Mouse (Mus musculus) E14TG2a.4 (cell line): ENCODE data around the gene Serpinf2.

Experiments used
- H3K27me3 ChIP-seq: 2 replicates; pipeline ENCODE4 v1.6.1; 2014; ENCODE audit warnings: low read length, control low read depth; ENCODE audit not compliant: insufficient read depth
- H3K36me3 ChIP-seq: 2 replicates; pipeline ENCODE4 v1.6.1; 2014; ENCODE audit warnings: low read length, control low read depth; ENCODE audit not compliant: insufficient read depth
- H3K4me1 ChIP-seq: replicated peaks from 2 replicates; pipeline ENCODE4 v1.6.1; 2014; ENCODE audit warnings: low read depth, low read length, control low read depth
- H3K4me3 ChIP-seq: replicated peaks from 2 replicates; pipeline ENCODE4 v1.5.1; 2014; ENCODE audit warnings: mild to moderate bottlenecking, low read length
- H3K9me3 ChIP-seq: 2 replicates; pipeline ENCODE4 v1.6.1; 2014; ENCODE audit warnings: low read length, control low read depth
- CTCF ChIP-seq: conservative IDR thresholded peaks from 2 replicates; pipeline ENCODE4 v1.5.1; 2014; ENCODE audit warnings: low read length
- NANOG ChIP-seq: IDR thresholded peaks from 2 replicates; pipeline ENCODE4 v1.6.1; 2014; ENCODE audit warnings: borderline replicate concordance, low read length, mixed read lengths
- POU5F1 ChIP-seq: IDR thresholded peaks from 2 replicates; pipeline ENCODE4 v1.6.1; 2014; ENCODE audit warnings: low read length, borderline replicate concordance

Gene Serpinf2

GRCm38 (mm10) chr11:75453991-75454930 lies 14.9 kb upstream of the Serpinf2 start, which contains the start of gene Wdr81:
TSS of gene Wdr81 (minus strand) at chr11:75454717.
- no peak for TF ChIP-seq POU5F1
- 0 out of 2 replicates have a peak, but pooled peaks have one; percentile 9 for TF ChIP-seq CTCF
- no peak for TF ChIP-seq NANOG
- Histone ChIP-seq H3K36me3 (peaks cover 32% of the 10 kb centered on the region), H3K4me1 (peaks cover 69% of the 10 kb centered on the region), H3K9me3 (no peaks in the 10 kb centered on the region), H3K27me3 (peaks cover 38% of the 10 kb centered on the region), H3K4me3 (peak within 1 kb of the TSS; percentile 81)

GRCm38 (mm10) chr11:75452812-75453557 lies 13.6 kb upstream of the Serpinf2 start:
- peaks cover 45% of the 10 kb centered on the region for H3K36me3 ChIP-seq
- H3K9me3 ChIP-seq, result no peaks in the 10 kb centered on the region
- TF ChIP-seq CTCF, result no peak
- peak overlapping the region; percentile 81; the same call in 1 of the 2 replicates for H3K4me3 ChIP-seq
- H3K4me1 ChIP-seq, result peaks cover 57% of the 10 kb centered on the region
- H3K27me3 ChIP-seq, result peaks cover 42% of the 10 kb centered on the region

- Histone ChIP-seq H3K27me3 (peaks cover 43% of the 10 kb centered on the region), H3K4me1 (peaks cover 49% of the 10 kb centered on the region), H3K4me3 (no peak overlapping the region), H3K36me3 (peaks cover 54% of the 10 kb centered on the region), H3K9me3 (no peaks in the 10 kb centered on the region)
- no peak for TF ChIP-seq CTCF
- TF ChIP-seq POU5F1, result no peak
Measured at GRCm38 (mm10) chr11:75452081-75452480, 12.7 kb upstream of the Serpinf2 start.

DNA sequence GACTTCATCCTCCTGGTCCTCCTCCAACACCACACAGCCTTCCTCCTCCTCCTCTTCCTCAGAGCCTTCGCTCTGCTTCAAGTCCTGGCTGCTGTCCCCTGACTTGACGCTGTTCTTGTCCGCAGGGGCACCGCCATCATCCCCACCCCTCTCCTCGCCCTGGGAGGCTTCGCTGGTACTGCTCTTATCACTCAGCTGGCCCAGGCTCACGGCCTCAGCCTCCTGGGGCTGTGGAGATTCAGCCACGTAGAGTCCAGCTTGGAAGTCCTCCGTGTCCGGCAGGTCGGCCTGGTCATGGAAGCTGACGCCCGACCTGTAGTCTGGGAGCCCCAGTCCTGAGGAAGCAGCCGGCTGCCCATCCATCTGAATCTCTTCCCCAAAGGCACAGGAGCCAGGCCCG lies 11.5 kb upstream of the Serpinf2 start:
- Histone ChIP-seq H3K4me1 (peaks cover 46% of the 10 kb centered on the region), H3K36me3 (peaks cover 58% of the 10 kb centered on the region), H3K4me3 (no peak overlapping the region), H3K9me3 (no peaks in the 10 kb centered on the region), H3K27me3 (peaks cover 51% of the 10 kb centered on the region)
- TF ChIP-seq CTCF, result no peak
- TF ChIP-seq NANOG, result no peak
- TF ChIP-seq POU5F1, result no peak

GRCm38 (mm10) chr11:75450304-75450908 lies 11.0 kb upstream of the Serpinf2 start:
- no peak overlapping the region for H3K4me3 ChIP-seq
- no peak for TF ChIP-seq CTCF
- TF ChIP-seq NANOG, result no peak
- no peak for TF ChIP-seq POU5F1
- peaks cover 56% of the 10 kb centered on the region for H3K27me3 ChIP-seq
- no peaks in the 10 kb centered on the region for H3K9me3 ChIP-seq
- H3K36me3 ChIP-seq, result peaks cover 58% of the 10 kb centered on the region
- H3K4me1 ChIP-seq, result peaks cover 46% of the 10 kb centered on the region

DNA sequence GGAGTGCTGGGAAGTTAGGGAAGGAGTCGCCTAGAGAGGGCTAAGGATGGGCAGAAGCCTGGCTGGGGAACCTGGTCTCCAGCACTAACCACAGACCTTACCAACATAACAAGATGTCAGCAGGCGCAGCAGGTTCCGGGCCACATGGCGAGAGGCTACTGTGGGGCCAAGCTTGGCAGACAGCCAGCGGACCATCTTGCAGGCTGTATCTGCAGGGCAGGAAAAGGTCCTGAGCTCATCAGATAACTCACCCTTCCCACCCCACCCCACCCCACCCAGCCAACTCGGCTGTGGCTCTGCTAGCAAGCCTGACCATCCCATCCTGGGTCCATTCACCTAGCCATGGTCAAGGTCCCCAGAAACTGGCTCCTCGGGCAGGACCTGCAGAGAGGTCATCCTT lies 10.3 kb upstream of the Serpinf2 start:
- TF ChIP-seq CTCF, result no peak
- TF ChIP-seq POU5F1, result no peak
- no peak for TF ChIP-seq NANOG
- peaks cover 45% of the 10 kb centered on the region for H3K4me1 ChIP-seq

DNA sequence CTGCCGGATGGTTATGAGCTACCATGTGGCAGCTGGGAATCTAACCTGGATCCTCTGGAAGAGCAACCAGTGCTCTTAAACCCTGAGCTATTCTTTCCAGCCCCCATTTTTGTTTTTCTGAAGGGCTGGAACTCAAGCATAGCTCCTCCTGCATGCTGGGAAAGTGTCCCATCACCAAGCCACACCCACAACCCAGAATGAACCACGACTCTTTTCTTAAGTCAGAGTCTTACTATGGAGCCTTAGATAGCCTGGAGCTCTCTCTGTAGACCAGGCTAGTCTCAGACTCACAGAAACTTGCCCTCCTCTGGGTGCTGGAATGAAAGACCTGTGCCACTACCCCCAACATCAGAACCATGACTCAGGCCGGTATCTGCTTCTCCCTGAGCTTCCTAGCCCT lies 9.2 kb upstream of the Serpinf2 start:
- Histone ChIP-seq H3K4me3 (no peak overlapping the region), H3K4me1 (peaks cover 47% of the 10 kb centered on the region), H3K36me3 (peaks cover 58% of the 10 kb centered on the region), H3K27me3 (peaks cover 65% of the 10 kb centered on the region), H3K9me3 (no peaks in the 10 kb centered on the region)
- TF ChIP-seq POU5F1 (no peak), NANOG (no peak), CTCF (no peak)

More for the DNA sequence above, 10.3 kb upstream of the Serpinf2 start:
- H3K27me3 ChIP-seq, result peaks cover 63% of the 10 kb centered on the region
- peaks cover 58% of the 10 kb centered on the region for H3K36me3 ChIP-seq
- H3K4me3 ChIP-seq, result no peak overlapping the region
- no peaks in the 10 kb centered on the region for H3K9me3 ChIP-seq

DNA sequence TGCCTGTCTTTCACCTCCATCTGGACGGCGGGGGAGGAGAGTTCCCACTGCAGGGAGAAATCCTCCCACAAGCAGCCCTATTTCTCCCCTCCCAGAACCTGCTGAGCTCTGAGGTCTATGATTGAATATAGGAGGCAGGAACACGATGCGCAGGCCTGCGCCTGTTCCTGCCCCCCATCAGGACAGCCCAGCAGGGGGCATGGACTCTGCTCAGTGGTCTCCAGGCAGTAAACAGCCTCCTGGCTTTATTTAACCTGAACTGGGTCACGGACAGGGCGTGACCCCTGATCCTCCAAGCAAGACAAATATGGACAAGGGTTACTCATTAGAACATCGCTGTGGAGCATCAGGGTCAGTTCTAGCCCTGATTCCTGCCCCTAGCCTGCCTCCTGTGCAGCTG lies 4.3 kb upstream of the Serpinf2 start:
- peaks cover 51% of the 10 kb centered on the region for H3K27me3 ChIP-seq
- peaks cover 37% of the 10 kb centered on the region for H3K4me1 ChIP-seq
- TF ChIP-seq POU5F1, result no peak
- no peak for TF ChIP-seq NANOG
- no peak for TF ChIP-seq CTCF
- no peak overlapping the region for H3K4me3 ChIP-seq
- peaks cover 20% of the 10 kb centered on the region for H3K36me3 ChIP-seq
- H3K9me3 ChIP-seq, result no peaks in the 10 kb centered on the region
